Mouse (Mus musculus) neural tube, embryonic 13.5 days (tissue): Measurements from ENCODE around the gene Spata21. TPM values are rescaled to one million over a fixed set of nuclear protein-coding genes. Genes with fewer than 3 reads are reported as not detected.
A peak's percentile ranks its signal among the peaks of the same experiment; 100 is the strongest.

Experiments
- ATAC-seq: fragments of 200-750 bp; cut with Nextera tagmentation; 2 replicates; pipeline ENCODE4 v1.8.0; 2017; ENCODE audit warnings: low read depth, mild to moderate bottlenecking, moderate TSS enrichment, moderate library complexity
- H3K27ac ChIP-seq: fragments of 300-500 bp; sonication (generic); replicated peaks from 2 replicates; pipeline ENCODE4 v1.5.1; 2015; ENCODE audit warnings: moderate library complexity, mild to moderate bottlenecking, inconsistent platforms
- H3K27me3 ChIP-seq: fragments of 300-500 bp; sonication (generic); 2 replicates; pipeline ENCODE4 v1.6.1; 2015; ENCODE audit warnings: mild to moderate bottlenecking, inconsistent platforms
- H3K36me3 ChIP-seq: fragments of 300-500 bp; sonication (generic); 2 replicates; pipeline ENCODE4 v1.6.1; 2015; ENCODE audit warnings: mild to moderate bottlenecking, inconsistent platforms
- H3K4me1 ChIP-seq: fragments of 300-500 bp; sonication (generic); replicated peaks from 2 replicates; pipeline ENCODE4 v1.6.1; 2015; ENCODE audit warnings: inconsistent platforms
- H3K4me2 ChIP-seq: fragments of 300-500 bp; sonication (generic); 2 replicates; pipeline ENCODE4 v1.6.1; 2015; ENCODE audit warnings: inconsistent platforms, mild to moderate bottlenecking, moderate library complexity
- H3K4me3 ChIP-seq: fragments of 300-500 bp; sonication (generic); 2 replicates; pipeline ENCODE4 v1.5.1; 2015; ENCODE audit warnings: mild to moderate bottlenecking, inconsistent platforms
- H3K9ac ChIP-seq: fragments of 300-500 bp; sonication (generic); 2 replicates; pipeline ENCODE4 v1.6.1; 2015; ENCODE audit warnings: moderate library complexity, mild to moderate bottlenecking, inconsistent platforms
- H3K9me3 ChIP-seq: fragments of 300-500 bp; sonication (generic); 2 replicates; pipeline ENCODE4 v1.6.1; 2016; ENCODE audit warnings: inconsistent platforms
- WGBS: fragments of 180-500 bp; shearing (Covaris S2); methylation state at CpG from one replicate; pipeline ENCODE4 v1.1.7; 2015; 5-methylcytosine and 5-hydroxymethylcytosine counted together
- polyA plus RNA-seq: library from polyadenylated mRNA; unstranded; fragments of >200 nt; fragmentation: Nextera tagmentation; extraction: Ambion mirVana; gene quantifications from 2 replicates; pipeline ENCODE4 v1.2.1, GENCODE M21; 2015

The Spata21 gene
- polyA plus RNA-seq = not detected in 2 replicates

DNA sequence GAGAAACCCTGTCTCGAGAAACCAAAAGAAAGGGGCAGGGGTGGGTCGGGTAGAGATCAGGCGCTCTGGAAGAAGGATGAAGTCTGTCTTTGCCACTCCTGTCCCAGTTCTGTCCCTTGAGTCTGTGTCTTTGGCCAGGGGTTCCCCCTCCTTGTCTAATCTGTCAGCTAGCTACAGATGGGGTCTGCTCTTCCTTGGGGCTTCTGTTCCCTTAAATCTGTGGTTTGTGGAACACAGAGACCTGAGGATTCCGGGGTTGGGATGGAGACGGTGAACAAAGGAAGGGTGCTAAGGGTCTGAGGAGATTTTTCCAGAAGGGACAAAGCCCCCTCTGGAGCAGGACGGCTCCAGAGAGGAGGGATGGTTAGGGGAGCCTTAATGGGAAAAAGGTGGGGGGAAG, at the start of gene Spata21:
Gene Spata21, plus strand, starts transcription at position 301 of the 400 bp plus-strand sequence.
- no peak within 1 kb of the TSS for H3K4me3 ChIP-seq
- H3K27me3 ChIP-seq = no peaks in the 10 kb centered on the region
- no peak within 1 kb of the TSS for H3K27ac ChIP-seq
- H3K9ac ChIP-seq = no peak within 1 kb of the TSS
- no peak within 1 kb of the TSS for H3K4me2 ChIP-seq
- H3K4me1 ChIP-seq = no peaks in the 10 kb centered on the region
- no peaks in the 10 kb centered on the region for H3K36me3 ChIP-seq
- ATAC-seq = no peak
- WGBS = 79% methylated on average over 6 of the region's 6 CpGs
- H3K9me3 ChIP-seq = no peaks in the 10 kb centered on the region

DNA sequence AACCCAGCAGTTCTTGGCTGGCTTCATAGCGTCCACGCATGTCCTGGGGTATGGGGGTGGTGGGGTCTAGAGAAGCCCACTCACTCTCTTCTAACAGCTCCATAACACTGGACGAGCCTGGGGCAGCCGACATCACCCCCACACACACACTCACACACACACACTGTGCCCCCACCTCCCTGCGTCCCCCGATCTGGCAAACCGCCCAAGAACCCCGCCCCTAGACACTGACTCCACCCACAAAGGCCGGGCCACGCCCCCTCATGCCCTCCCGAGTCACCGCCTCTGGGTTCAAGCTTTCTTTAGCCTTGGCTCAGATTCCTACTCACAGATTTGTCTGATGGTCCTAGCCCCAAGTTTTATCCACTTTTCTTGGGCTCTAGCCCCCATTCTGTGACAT, 47.0 kb upstream of the Spata21 start:
- Histone ChIP-seq H3K4me1 (peaks cover 8% of the 10 kb centered on the region), H3K27ac (no peak overlapping the region), H3K36me3 (peaks cover 63% of the 10 kb centered on the region), H3K9me3 (no peaks in the 10 kb centered on the region), H3K4me3 (no peak overlapping the region), H3K27me3 (no peaks in the 10 kb centered on the region), H3K4me2 (no peak overlapping the region), H3K9ac (no peak overlapping the region)
- WGBS = 44% methylated on average over 12 of the region's 12 CpGs
- 0 out of 2 replicates have a peak, but pooled peaks have one; percentile 23 for ATAC-seq

- H3K4me3 ChIP-seq = no peak overlapping the region
- WGBS = 18% methylated on average over 8 of the region's 8 CpGs
- H3K27me3 ChIP-seq = no peaks in the 10 kb centered on the region
- no peaks in the 10 kb centered on the region for H3K9me3 ChIP-seq
- peaks cover 43% of the 10 kb centered on the region for H3K4me1 ChIP-seq
- H3K36me3 ChIP-seq = peaks cover 48% of the 10 kb centered on the region
- no peak overlapping the region for H3K4me2 ChIP-seq
- no peak overlapping the region for H3K9ac ChIP-seq
- H3K27ac ChIP-seq = peak overlapping the region; percentile 49; the same call in 1 of the 2 replicates
- ATAC-seq = no peak
These were observed 43.3 kb upstream of the Spata21 start for GRCm38 (mm10) chr4:141044816-141045215.

GRCm38 (mm10) chr4:141048810-141049475, 39.2 kb upstream of the Spata21 start:
- peak; percentile 27 for ATAC-seq
- 34% methylated on average over 17 of the region's 17 CpGs for WGBS
- Histone ChIP-seq H3K4me1 (peaks cover 74% of the 10 kb centered on the region), H3K9me3 (no peaks in the 10 kb centered on the region), H3K4me3 (no peak overlapping the region), H3K36me3 (peaks cover 14% of the 10 kb centered on the region), H3K9ac (peak overlapping the region; percentile 38), H3K27me3 (no peaks in the 10 kb centered on the region), H3K4me2 (peak overlapping the region; percentile 33), H3K27ac (peak overlapping the region; percentile 94)

DNA sequence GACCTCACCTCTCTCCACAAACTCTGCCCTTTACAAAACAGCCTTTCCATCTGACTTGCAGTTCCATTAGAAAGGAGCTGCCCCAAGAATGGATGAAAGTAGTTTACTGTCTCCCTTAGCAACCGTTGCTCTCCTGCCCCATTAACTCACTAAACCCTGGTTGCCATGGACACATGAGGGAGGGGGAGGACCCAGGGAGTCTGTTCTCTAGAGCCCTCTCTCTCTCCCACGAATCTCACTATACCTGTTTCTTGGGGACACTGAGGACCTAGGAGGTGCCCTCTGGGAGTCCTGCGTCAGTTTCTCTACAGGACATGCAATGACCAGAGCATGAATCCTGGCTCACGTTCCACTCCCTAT, 38.7 kb upstream of the Spata21 start:
- 15% methylated on average over 4 of the region's 4 CpGs for WGBS
- Histone ChIP-seq H3K4me3 (no peak overlapping the region), H3K4me2 (peak overlapping the region; percentile 33), H3K27ac (peak overlapping the region; percentile 94), H3K4me1 (peaks cover 79% of the 10 kb centered on the region), H3K9ac (peak overlapping the region; percentile 38), H3K36me3 (peaks cover 13% of the 10 kb centered on the region), H3K9me3 (no peaks in the 10 kb centered on the region), H3K27me3 (no peaks in the 10 kb centered on the region)
- ATAC-seq = peak; percentile 57

- no peak overlapping the region for H3K4me2 ChIP-seq
- ATAC-seq = no peak
- H3K27me3 ChIP-seq = no peaks in the 10 kb centered on the region
- H3K9me3 ChIP-seq = no peaks in the 10 kb centered on the region
- 0 out of 2 replicates have a peak overlapping the region, but pooled peaks have one; percentile 1 for H3K9ac ChIP-seq
- H3K27ac ChIP-seq = peak overlapping the region; percentile 71
- peaks cover 63% of the 10 kb centered on the region for H3K4me1 ChIP-seq
- H3K4me3 ChIP-seq = no peak overlapping the region
- H3K36me3 ChIP-seq = peaks cover 21% of the 10 kb centered on the region
- 85% methylated on average over 12 of the region's 12 CpGs for WGBS
These were observed 35.7 kb upstream of the Spata21 start for GRCm38 (mm10) chr4:141052442-141052841.

GRCm38 (mm10) chr4:141053138-141053537, 35.0 kb upstream of the Spata21 start:
- no peak overlapping the region for H3K4me3 ChIP-seq
- no peaks in the 10 kb centered on the region for H3K9me3 ChIP-seq
- H3K27me3 ChIP-seq = no peaks in the 10 kb centered on the region
- ATAC-seq = 0 out of 2 replicates have a peak, but pooled peaks have one; percentile 4
- peak overlapping the region; percentile 71 for H3K27ac ChIP-seq
- H3K4me1 ChIP-seq = peaks cover 56% of the 10 kb centered on the region
- peak overlapping the region; percentile 5 for H3K9ac ChIP-seq
- H3K36me3 ChIP-seq = peaks cover 23% of the 10 kb centered on the region
- 60% methylated on average over 8 of the region's 8 CpGs for WGBS
- peak overlapping the region; percentile 34 for H3K4me2 ChIP-seq

- Histone ChIP-seq H3K9ac (peak overlapping the region; percentile 5), H3K4me1 (peaks cover 54% of the 10 kb centered on the region)
- 34% methylated on average over 17 of the region's 17 CpGs for WGBS
These were observed 34.5 kb upstream of the Spata21 start for GRCm38 (mm10) chr4:141053568-141054161.

DNA sequence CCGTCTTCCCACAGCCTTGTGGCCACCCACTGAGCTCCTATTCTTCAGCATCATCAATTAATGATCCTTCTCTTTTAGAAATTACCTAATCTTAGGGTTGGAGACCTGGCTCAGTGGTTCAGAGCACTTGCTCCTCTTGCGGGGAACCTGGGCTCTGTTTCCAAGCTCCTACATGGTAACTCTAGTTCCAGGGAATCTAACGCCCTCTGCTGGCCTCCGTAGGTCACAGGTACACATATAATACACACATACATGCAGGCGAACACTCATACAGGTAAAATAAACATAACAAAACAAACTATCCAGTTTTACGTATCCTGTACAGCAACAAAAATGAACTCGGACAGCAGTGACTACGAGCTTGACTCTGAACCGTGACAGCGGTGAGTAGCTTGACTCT, 31.2 kb upstream of the Spata21 start:
- H3K27me3 ChIP-seq = no peaks in the 10 kb centered on the region
- H3K4me2 ChIP-seq = no peak overlapping the region
- H3K36me3 ChIP-seq = peaks cover 23% of the 10 kb centered on the region
- no peak for ATAC-seq
- H3K9me3 ChIP-seq = no peaks in the 10 kb centered on the region
- H3K4me1 ChIP-seq = peaks cover 52% of the 10 kb centered on the region
- no peak overlapping the region for H3K9ac ChIP-seq
- H3K4me3 ChIP-seq = no peak overlapping the region
- no peak overlapping the region for H3K27ac ChIP-seq
- 94% methylated on average over 10 of the region's 10 CpGs for WGBS

More at GRCm38 (mm10) chr4:141053568-141054161, 34.5 kb upstream of the Spata21 start:
- Histone ChIP-seq H3K36me3 (peaks cover 23% of the 10 kb centered on the region), H3K27ac (peak overlapping the region; percentile 71), H3K4me2 (peak overlapping the region; percentile 34), H3K27me3 (no peaks in the 10 kb centered on the region), H3K4me3 (no peak overlapping the region), H3K9me3 (no peaks in the 10 kb centered on the region)
- peak; percentile 22; the same call in 1 of the 2 replicates for ATAC-seq

DNA sequence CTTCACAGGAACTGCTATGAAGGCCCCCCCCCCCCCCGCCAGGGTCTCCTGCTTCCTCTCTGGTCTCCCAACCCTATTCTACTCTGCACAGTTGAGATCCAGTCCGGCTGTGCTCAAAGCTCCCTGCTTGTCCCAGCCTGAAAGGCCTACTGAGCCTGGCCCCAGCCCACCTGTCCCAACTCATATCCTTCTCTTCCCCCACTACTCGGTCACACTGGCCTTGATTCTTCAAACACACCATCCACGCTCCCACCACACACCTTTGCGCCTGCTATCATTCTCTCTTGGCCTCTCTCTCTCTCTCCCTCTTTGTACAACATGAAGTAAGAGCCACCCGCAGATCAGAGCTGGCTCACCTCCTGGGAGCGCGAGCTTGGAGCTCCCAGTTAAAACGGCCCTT, 29.3 kb upstream of the Spata21 start:
- Histone ChIP-seq H3K4me3 (no peak overlapping the region), H3K36me3 (peaks cover 23% of the 10 kb centered on the region), H3K9ac (peak overlapping the region; percentile 23; the same call in 1 of the 2 replicates), H3K9me3 (no peaks in the 10 kb centered on the region), H3K4me1 (peaks cover 33% of the 10 kb centered on the region), H3K4me2 (peak overlapping the region; percentile 86; the same call in 1 of the 2 replicates), H3K27ac (no peak overlapping the region), H3K27me3 (no peaks in the 10 kb centered on the region)
- WGBS = 79% methylated on average over 9 of the region's 9 CpGs
- no peak for ATAC-seq

- peaks cover 22% of the 10 kb centered on the region for H3K36me3 ChIP-seq
- WGBS = 1% methylated on average over 30 of the region's 32 CpGs
- H3K9me3 ChIP-seq = no peaks in the 10 kb centered on the region
- peak overlapping the region; percentile 94 for H3K27ac ChIP-seq
- peak overlapping the region; percentile 63 for H3K4me3 ChIP-seq
- ATAC-seq = 0 out of 2 replicates have a peak, but pooled peaks have one; percentile 1
- H3K4me1 ChIP-seq = peaks cover 27% of the 10 kb centered on the region
- H3K27me3 ChIP-seq = no peaks in the 10 kb centered on the region
- H3K9ac ChIP-seq = peak overlapping the region; percentile 89
- H3K4me2 ChIP-seq = peak overlapping the region; percentile 86
These were observed 28.3 kb upstream of the Spata21 start for GRCm38 (mm10) chr4:141059616-141060425.
